Mouse (Mus musculus): Measurements from ENCODE around the gene Itprip. TPM values are rescaled to one million over a fixed set of nuclear protein-coding genes. Genes with fewer than 3 reads are reported as not detected.
A peak's percentile ranks its signal among the peaks of the same experiment; 100 is the strongest.

The Itprip gene
- total and polyA plus RNA-seq, 3 experiments: 8.5 to 11.7 (median 8.6) TPM

GRCm38 (mm10) chr19:47882151-47882881 is 36.8 kb downstream of the Itprip start:
- intact Hi-C loops (cut with DNase I): loop anchor here (1.0 kb wide), 1 partner anchor 50 kb away; no protein-coding TSS in a partner anchor
- 20% methylated on average over 11 of the region's 11 CpGs for WGBS

DNA sequence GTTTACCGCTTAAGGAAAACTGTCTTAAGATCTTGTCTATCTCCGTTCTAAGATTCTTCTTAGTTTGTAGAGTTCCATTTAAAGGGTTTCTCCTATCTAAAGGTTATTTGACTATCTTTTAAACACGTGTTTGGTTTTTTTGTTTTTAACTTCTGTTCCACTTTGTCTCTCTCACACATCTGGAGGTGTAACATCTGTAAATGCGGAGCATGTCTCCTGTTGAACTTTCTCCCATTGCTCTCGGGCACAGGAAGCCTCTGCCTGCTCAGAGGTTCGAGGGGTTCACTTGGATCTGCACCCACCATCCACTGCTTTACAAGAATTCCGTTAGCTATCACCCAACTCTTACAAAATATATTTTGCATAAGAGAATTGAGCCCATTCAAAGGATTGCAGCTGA is 37.6 kb downstream of the Itprip start:
- no peak for TF ChIP-seq EP300 (IDR thresholded peaks at IDR 0.05; ENCODE audit: insufficient read depth, low read depth, low read length)
- no peak for TF ChIP-seq POLR2A (IDR thresholded peaks at IDR 0.05; ENCODE audit: insufficient read depth, low read depth, low read length)
- no peak for TF ChIP-seq CTCF (IDR thresholded peaks at IDR 0.05)
- intact Hi-C loops (cut with DNase I): no loop called here
- H3K4me1 ChIP-seq (ENCODE audit: control insufficient read depth, insufficient read depth, low read length): peaks cover 5% of the 10 kb centered on the region
- no peak overlapping the region for H3K4me3 ChIP-seq
- no peak overlapping the region for H3K9ac ChIP-seq (ENCODE audit: low read depth, low read length)
- no peaks in the 10 kb centered on the region for H3K36me3 ChIP-seq (ENCODE audit: control insufficient read depth, insufficient read depth, low read length)
- H3K27ac ChIP-seq: no peak overlapping the region
- WGBS: 75% methylated on average over 7 of the region's 7 CpGs
- no peaks in the 10 kb centered on the region for H3K79me2 ChIP-seq (replicated peaks; ENCODE audit: control insufficient read depth, insufficient read depth, low read length)
- DNase-seq: no peak
- H3K27me3 ChIP-seq (ENCODE audit: control insufficient read depth, insufficient read depth, low read length): no peaks in the 10 kb centered on the region

More at GRCm38 (mm10) chr19:47882151-47882881, 36.8 kb downstream of the Itprip start:
- Histone ChIP-seq H3K36me3 (ENCODE audit: control insufficient read depth, insufficient read depth, low read length) (no peaks in the 10 kb centered on the region), H3K4me1 (ENCODE audit: control insufficient read depth, insufficient read depth, low read length) (peaks cover 9% of the 10 kb centered on the region), H3K9ac (ENCODE audit: low read depth, low read length) (no peak overlapping the region), H3K4me3 (no peak overlapping the region), H3K27ac (no peak overlapping the region), H3K79me2 (replicated peaks; ENCODE audit: control insufficient read depth, insufficient read depth, low read length) (no peaks in the 10 kb centered on the region), H3K27me3 (ENCODE audit: control insufficient read depth, insufficient read depth, low read length) (no peaks in the 10 kb centered on the region)
- TF ChIP-seq CTCF (IDR thresholded peaks at IDR 0.05) (no peak), EP300 (IDR thresholded peaks at IDR 0.05; ENCODE audit: insufficient read depth, low read depth, low read length) (peak; percentile 96), POLR2A (IDR thresholded peaks at IDR 0.05; ENCODE audit: insufficient read depth, low read depth, low read length) (no peak)
- peak; percentile 74 to 88 for DNase-seq

DNA sequence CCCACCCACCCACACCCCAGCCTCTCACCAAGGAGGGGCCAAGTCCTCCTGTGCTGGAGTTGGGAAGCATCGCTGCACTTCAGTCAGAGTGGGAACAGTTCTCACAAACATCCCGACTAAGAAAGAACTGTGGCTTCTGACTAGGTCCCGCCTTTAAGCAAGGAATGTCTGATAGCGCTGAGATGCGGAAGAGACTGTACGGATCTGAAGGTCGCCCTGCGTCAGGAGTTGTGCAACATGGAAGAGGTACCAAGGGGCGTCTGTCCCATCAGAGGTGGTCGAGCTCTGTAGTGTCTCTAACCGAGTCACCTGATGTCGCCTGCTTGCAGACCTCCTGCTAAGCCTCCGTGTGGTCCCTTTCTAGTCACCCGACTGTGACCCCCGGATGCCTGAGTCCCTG is 42.8 kb downstream of the Itprip start:
- no peaks in the 10 kb centered on the region for H3K79me2 ChIP-seq (replicated peaks; ENCODE audit: control insufficient read depth, insufficient read depth, low read length)

DNA sequence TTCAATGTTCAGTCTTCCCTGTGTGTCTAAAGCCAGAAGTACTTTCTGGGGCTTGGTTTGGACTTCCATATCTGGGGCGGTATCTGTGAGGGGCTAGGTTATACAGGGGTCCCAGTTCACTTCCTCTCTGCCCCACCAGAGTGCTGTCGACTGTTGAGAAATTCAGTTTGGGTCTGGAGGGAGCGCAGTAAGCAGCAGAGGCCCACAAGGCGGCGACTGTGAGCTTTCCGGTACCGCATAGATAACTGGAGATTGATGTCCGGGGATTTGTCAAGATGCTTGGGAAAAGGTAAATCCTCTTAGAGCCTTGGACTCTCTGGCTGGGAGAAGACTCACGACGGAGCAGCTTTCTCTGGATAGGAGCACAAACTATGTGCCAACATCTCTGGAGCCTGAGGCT is 47.6 kb downstream of the Itprip start:
- Histone ChIP-seq H3K4me1 (ENCODE audit: control insufficient read depth, insufficient read depth, low read length) (no peaks in the 10 kb centered on the region), H3K27me3 (ENCODE audit: control insufficient read depth, insufficient read depth, low read length) (no peaks in the 10 kb centered on the region), H3K9ac (ENCODE audit: low read depth, low read length) (no peak overlapping the region), H3K27ac (no peak overlapping the region), H3K79me2 (replicated peaks; ENCODE audit: control insufficient read depth, insufficient read depth, low read length) (no peaks in the 10 kb centered on the region), H3K36me3 (ENCODE audit: control insufficient read depth, insufficient read depth, low read length) (no peaks in the 10 kb centered on the region), H3K4me3 (no peak overlapping the region)
- no peak for DNase-seq
- WGBS: 38% methylated on average over 10 of the region's 10 CpGs
- intact Hi-C loops (cut with DNase I): no loop called here
- TF ChIP-seq CTCF (IDR thresholded peaks at IDR 0.05) (0 out of 2 replicates have a peak, but pooled peaks have one; percentile 15), POLR2A (IDR thresholded peaks at IDR 0.05; ENCODE audit: insufficient read depth, low read depth, low read length) (no peak)

More for the DNA sequence above, 42.8 kb downstream of the Itprip start:
- 51% methylated on average over 15 of the region's 15 CpGs for WGBS
- Histone ChIP-seq H3K9ac (ENCODE audit: low read depth, low read length) (no peak overlapping the region), H3K4me3 (no peak overlapping the region), H3K27ac (no peak overlapping the region), H3K36me3 (ENCODE audit: control insufficient read depth, insufficient read depth, low read length) (no peaks in the 10 kb centered on the region), H3K4me1 (ENCODE audit: control insufficient read depth, insufficient read depth, low read length) (no peaks in the 10 kb centered on the region), H3K27me3 (ENCODE audit: control insufficient read depth, insufficient read depth, low read length) (no peaks in the 10 kb centered on the region)
- TF ChIP-seq EP300 (IDR thresholded peaks at IDR 0.05; ENCODE audit: insufficient read depth, low read depth, low read length) (no peak), POLR2A (IDR thresholded peaks at IDR 0.05; ENCODE audit: insufficient read depth, low read depth, low read length) (no peak), CTCF (IDR thresholded peaks at IDR 0.05) (no peak)
- intact Hi-C loops (cut with DNase I): no loop called here
- DNase-seq: no peak

DNA sequence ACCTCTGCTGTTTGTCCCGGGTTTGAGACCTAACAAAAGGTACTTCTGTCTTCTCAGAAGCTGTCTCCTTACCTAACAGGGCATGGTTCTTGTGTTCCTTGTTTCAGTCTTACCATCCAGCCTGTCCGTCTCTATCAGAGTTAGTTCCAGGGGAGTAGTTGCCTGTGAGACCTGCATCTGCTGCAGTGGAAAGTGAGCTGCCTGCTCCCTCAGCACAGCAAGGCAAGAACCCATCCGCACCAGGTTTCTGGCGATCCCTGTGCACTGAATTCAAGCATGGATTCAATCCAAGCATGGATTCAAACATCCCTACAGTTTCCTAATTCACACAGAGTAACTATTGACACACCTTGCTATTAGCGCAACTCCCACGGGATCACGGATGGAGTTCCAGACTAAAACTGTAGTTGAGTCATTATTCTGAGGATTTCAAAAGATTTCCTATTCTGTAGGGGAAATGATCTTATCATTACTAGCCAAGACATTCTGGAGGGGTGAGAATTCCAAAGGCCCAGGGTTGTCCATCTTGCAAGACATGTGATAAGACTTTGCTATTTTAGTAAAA is 48.9 kb downstream of the Itprip start:
- H3K36me3 ChIP-seq (ENCODE audit: control insufficient read depth, insufficient read depth, low read length): no peaks in the 10 kb centered on the region
- no peak overlapping the region for H3K9ac ChIP-seq (ENCODE audit: low read depth, low read length)
- H3K27ac ChIP-seq: no peak overlapping the region
- H3K4me1 ChIP-seq (ENCODE audit: control insufficient read depth, insufficient read depth, low read length): peaks cover 2% of the 10 kb centered on the region
- H3K27me3 ChIP-seq (ENCODE audit: control insufficient read depth, insufficient read depth, low read length): no peaks in the 10 kb centered on the region
- DNase-seq: no peak
- no peak for TF ChIP-seq EP300 (IDR thresholded peaks at IDR 0.05; ENCODE audit: insufficient read depth, low read depth, low read length)
- TF ChIP-seq CTCF (IDR thresholded peaks at IDR 0.05): no peak
- no peak for TF ChIP-seq POLR2A (IDR thresholded peaks at IDR 0.05; ENCODE audit: insufficient read depth, low read depth, low read length)
- intact Hi-C loops (cut with DNase I): no loop called here
- H3K4me3 ChIP-seq: no peak overlapping the region
- H3K79me2 ChIP-seq (replicated peaks; ENCODE audit: control insufficient read depth, insufficient read depth, low read length): no peaks in the 10 kb centered on the region
- 51% methylated on average over 7 of the region's 7 CpGs for WGBS

GRCm38 (mm10) chr19:47869516-47869915 is 49.6 kb downstream of the Itprip start:
- no peak overlapping the region for H3K9ac ChIP-seq (ENCODE audit: low read depth, low read length)
- intact Hi-C loops (cut with DNase I): no loop called here
- no peaks in the 10 kb centered on the region for H3K36me3 ChIP-seq (ENCODE audit: control insufficient read depth, insufficient read depth, low read length)
- TF ChIP-seq POLR2A (IDR thresholded peaks at IDR 0.05; ENCODE audit: insufficient read depth, low read depth, low read length) (no peak), CTCF (IDR thresholded peaks at IDR 0.05) (no peak)
- 32% methylated on average over 3 of the region's 3 CpGs for WGBS
- no peaks in the 10 kb centered on the region for H3K79me2 ChIP-seq (replicated peaks; ENCODE audit: control insufficient read depth, insufficient read depth, low read length)
- peaks cover 2% of the 10 kb centered on the region for H3K4me1 ChIP-seq (ENCODE audit: control insufficient read depth, insufficient read depth, low read length)
- H3K27ac ChIP-seq: no peak overlapping the region
- no peak for DNase-seq
- H3K4me3 ChIP-seq: no peak overlapping the region
- H3K27me3 ChIP-seq (ENCODE audit: control insufficient read depth, insufficient read depth, low read length): no peaks in the 10 kb centered on the region

Measured in heart, adult 2 months (tissue).